Mouse (Mus musculus): ENCODE results near the gene Etv6. TPM values are rescaled to one million over a fixed set of nuclear protein-coding genes. Genes with fewer than 3 reads are reported as not detected.

Gene Etv6
- polyA plus RNA-seq, 1 experiment from 2014 or later: 2.7 TPM

DNA sequence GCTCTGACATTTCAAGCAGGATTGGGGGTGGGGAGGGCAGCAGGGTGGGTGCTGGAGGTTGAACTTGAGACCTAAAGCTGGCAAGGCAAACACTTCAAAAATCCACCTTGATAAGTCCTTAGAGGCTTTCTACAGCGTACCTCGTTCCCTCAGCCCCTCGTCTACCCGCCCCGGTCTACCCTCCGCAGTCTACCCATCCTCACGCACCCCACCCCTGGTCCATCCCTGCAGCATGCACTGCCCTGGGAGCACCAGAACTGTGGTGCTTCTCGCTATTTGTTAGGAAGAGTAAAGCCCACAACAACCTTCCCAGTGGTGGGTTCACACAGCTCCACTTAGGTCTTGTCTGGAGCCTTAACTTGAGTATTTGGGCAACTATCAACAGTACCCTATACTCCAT, 277.1 kb downstream of the Etv6 start:
- no peaks in the 10 kb centered on the region for H3K9me3 ChIP-seq (replicated peaks; ENCODE audit: control insufficient read depth, low read length)
- H3K9ac ChIP-seq (ENCODE audit: low read depth, low read length): no peak overlapping the region
- no peaks in the 10 kb centered on the region for H3K4me1 ChIP-seq (ENCODE audit: control insufficient read depth, low read depth, low read length)
- H3K36me3 ChIP-seq (ENCODE audit: control insufficient read depth, insufficient read depth): no peaks in the 10 kb centered on the region
- ATAC-seq (ENCODE audit: low read depth): no peak
- H3K27me3 ChIP-seq (ENCODE audit: control insufficient read depth, insufficient read depth, low read depth, low read length): no peaks in the 10 kb centered on the region
- WGBS (ENCODE audit: insufficient replicate concordance): 75% methylated on average over 8 of the region's 8 CpGs
- H3K4me2 ChIP-seq (ENCODE audit: low read depth, low read length): no peak overlapping the region
- H3K27ac ChIP-seq (ENCODE audit: low read length): no peak overlapping the region
- H3K4me3 ChIP-seq (ENCODE audit: low read depth, low read length): no peak overlapping the region

GRCm38 (mm10) chr6:134317371-134317770, 281.9 kb downstream of the Etv6 start:
- no peak for ATAC-seq (ENCODE audit: low read depth)
- Histone ChIP-seq H3K36me3 (ENCODE audit: control insufficient read depth, insufficient read depth) (no peaks in the 10 kb centered on the region), H3K9me3 (replicated peaks; ENCODE audit: control insufficient read depth, low read length) (no peaks in the 10 kb centered on the region), H3K9ac (ENCODE audit: low read depth, low read length) (no peak overlapping the region), H3K27ac (ENCODE audit: low read length) (no peak overlapping the region), H3K4me1 (ENCODE audit: control insufficient read depth, low read depth, low read length) (no peaks in the 10 kb centered on the region), H3K27me3 (ENCODE audit: control insufficient read depth, insufficient read depth, low read depth, low read length) (no peaks in the 10 kb centered on the region), H3K4me2 (ENCODE audit: low read depth, low read length) (no peak overlapping the region), H3K4me3 (ENCODE audit: low read depth, low read length) (no peak overlapping the region)
- 77% methylated on average over 13 of the region's 13 CpGs for WGBS (ENCODE audit: insufficient replicate concordance)

Other genes starting within 250 kb of the Etv6 start
- gene Kap, start 181.9 kb upstream of the Etv6 start, polyA plus RNA-seq (2015; fragmentation: Nextera tagmentation; extraction: Ambion mirVana): not detected in 2 replicates